Mouse (Mus musculus) 3T3-L1 (cell line): ENCODE measurements around the gene Qsox1.

Source experiments
- DNase-seq: peaks from one replicate; pipeline ENCODE4 v3.0.0-alpha.2; 2015; ENCODE audit warnings: low read depth, low spot score

The Qsox1 gene

GRCm38 (mm10) chr1:155801014-155801991 lies 11.4 kb downstream of the Qsox1 start:
- DNase-seq: no peak

GRCm38 (mm10) chr1:155798000-155798399 lies 14.7 kb downstream of the Qsox1 start:
- no peak for DNase-seq

- DNase-seq: no peak
These were observed 15.3 kb downstream of the Qsox1 start for GRCm38 (mm10) chr1:155797425-155797824.

GRCm38 (mm10) chr1:155796757-155797405 lies 15.8 kb downstream of the Qsox1 start:
- no peak for DNase-seq

GRCm38 (mm10) chr1:155795791-155796233 lies 16.9 kb downstream of the Qsox1 start:
- peak; percentile 65 for DNase-seq

GRCm38 (mm10) chr1:155794855-155795254 lies 17.8 kb downstream of the Qsox1 start:
- no peak for DNase-seq

- DNase-seq: peak; percentile 31
These were observed 20.8 kb downstream of the Qsox1 start for GRCm38 (mm10) chr1:155791919-155792318.

- no peak for DNase-seq
These were observed 22.3 kb downstream of the Qsox1 start for GRCm38 (mm10) chr1:155790111-155790974.

- DNase-seq: peak; percentile 77
These were observed 26.8 kb downstream of the Qsox1 start for GRCm38 (mm10) chr1:155785886-155786285.

GRCm38 (mm10) chr1:155784343-155785205 lies 28.1 kb downstream of the Qsox1 start:
- DNase-seq: peak; percentile 70

GRCm38 (mm10) chr1:155782382-155782781 lies 30.3 kb downstream of the Qsox1 start:
- DNase-seq: no peak

GRCm38 (mm10) chr1:155777641-155778625 lies 34.8 kb downstream of the Qsox1 start:
- no peak for DNase-seq

GRCm38 (mm10) chr1:155759167-155759566 lies 53.5 kb downstream of the Qsox1 start:
- no peak for DNase-seq

- no peak for DNase-seq
These were observed 54.0 kb downstream of the Qsox1 start for GRCm38 (mm10) chr1:155758711-155759110.

- DNase-seq: no peak
These were observed 55.1 kb downstream of the Qsox1 start for GRCm38 (mm10) chr1:155757621-155758020.

- DNase-seq: no peak
These were observed 59.3 kb downstream of the Qsox1 start for GRCm38 (mm10) chr1:155753411-155753810.

- no peak for DNase-seq
These were observed 61.0 kb downstream of the Qsox1 start, which contains the start of gene Lhx4 for GRCm38 (mm10) chr1:155751484-155752255. Lhx4 (minus strand) TSS chr1:155751684.

GRCm38 (mm10) chr1:155750517-155751178 lies 62.0 kb downstream of the Qsox1 start:
- DNase-seq: no peak
